Mouse (Mus musculus) urinary bladder, postnatal 36 days (tissue): ENCODE data around the gene Dstyk.
"Not testable (repeated sequence)": the region's sequence is repeated elsewhere in the genome, so short reads cannot be mapped to it uniquely, and the experiment has no call there.

Source experiments
- DNase-seq, 2 experiments: peaks; one replicate each; pipeline ENCODE4 v3.0.0; 2022; ENCODE audit warnings: low spot score in 2 of 2, mixed read lengths in 1 of 2

The Dstyk gene

GRCm38 (mm10) chr1:132436960-132437359, 19.6 kb downstream of the Dstyk start:
- DNase-seq: no peak

- DNase-seq: no peak
Measured at GRCm38 (mm10) chr1:132437389-132437788, 20.0 kb downstream of the Dstyk start.

- no peak for DNase-seq
Measured at GRCm38 (mm10) chr1:132440896-132441435, 23.6 kb downstream of the Dstyk start.

GRCm38 (mm10) chr1:132449742-132450141, 32.4 kb downstream of the Dstyk start:
- no peak for DNase-seq

GRCm38 (mm10) chr1:132464651-132465050, 47.3 kb downstream of the Dstyk start:
- no peak for DNase-seq

GRCm38 (mm10) chr1:132468926-132469325, 51.6 kb downstream of the Dstyk start:
- no peak for DNase-seq

- no peak for DNase-seq
Measured at GRCm38 (mm10) chr1:132469519-132469918, 52.2 kb downstream of the Dstyk start.

GRCm38 (mm10) chr1:132470031-132470430, 52.7 kb downstream of the Dstyk start:
- DNase-seq: not testable (repeated sequence)

GRCm38 (mm10) chr1:132471032-132471431, 53.7 kb downstream of the Dstyk start:
- DNase-seq: no peak

GRCm38 (mm10) chr1:132471499-132471898, 54.1 kb downstream of the Dstyk start:
- no peak for DNase-seq

- DNase-seq: no peak
Measured at GRCm38 (mm10) chr1:132472537-132472936, 55.2 kb downstream of the Dstyk start.

- DNase-seq: no peak
Measured at GRCm38 (mm10) chr1:132474496-132474895, 57.1 kb downstream of the Dstyk start.

GRCm38 (mm10) chr1:132476575-132476927, 59.2 kb downstream of the Dstyk start:
- no peak for DNase-seq

- peak; percentile 80 to 87 for DNase-seq
Measured at GRCm38 (mm10) chr1:132476928-132477691, 59.8 kb downstream of the Dstyk start, which contains the start of gene Rbbp5. Gene Rbbp5, plus strand, starts transcription at chr1:132477365.

GRCm38 (mm10) chr1:132479438-132479837, 62.1 kb downstream of the Dstyk start:
- no peak for DNase-seq

- DNase-seq: no peak
Measured at GRCm38 (mm10) chr1:132481619-132482018, 64.3 kb downstream of the Dstyk start.

- no peak for DNase-seq
Measured at GRCm38 (mm10) chr1:132483234-132483633, 65.9 kb downstream of the Dstyk start.

GRCm38 (mm10) chr1:132483759-132484158, 66.4 kb downstream of the Dstyk start:
- DNase-seq: no peak

- DNase-seq: no peak
Measured at GRCm38 (mm10) chr1:132500535-132500934, 83.2 kb downstream of the Dstyk start.

- no peak for DNase-seq
Measured at GRCm38 (mm10) chr1:132505155-132505554, 87.8 kb downstream of the Dstyk start.

GRCm38 (mm10) chr1:132506058-132506457, 88.7 kb downstream of the Dstyk start, which contains the start of gene Tmem81:
Gene Tmem81, plus strand, starts transcription at chr1:132506230.
- DNase-seq: no peak

GRCm38 (mm10) chr1:132506656-132507055, 89.3 kb downstream of the Dstyk start:
- DNase-seq: no peak

GRCm38 (mm10) chr1:132509771-132510170, 92.4 kb downstream of the Dstyk start:
- no peak for DNase-seq
